Mouse (Mus musculus): ENCODE results near the gene Zbtb9.
A peak's percentile ranks its signal among the peaks of the same experiment; 100 is the strongest.

DNA sequence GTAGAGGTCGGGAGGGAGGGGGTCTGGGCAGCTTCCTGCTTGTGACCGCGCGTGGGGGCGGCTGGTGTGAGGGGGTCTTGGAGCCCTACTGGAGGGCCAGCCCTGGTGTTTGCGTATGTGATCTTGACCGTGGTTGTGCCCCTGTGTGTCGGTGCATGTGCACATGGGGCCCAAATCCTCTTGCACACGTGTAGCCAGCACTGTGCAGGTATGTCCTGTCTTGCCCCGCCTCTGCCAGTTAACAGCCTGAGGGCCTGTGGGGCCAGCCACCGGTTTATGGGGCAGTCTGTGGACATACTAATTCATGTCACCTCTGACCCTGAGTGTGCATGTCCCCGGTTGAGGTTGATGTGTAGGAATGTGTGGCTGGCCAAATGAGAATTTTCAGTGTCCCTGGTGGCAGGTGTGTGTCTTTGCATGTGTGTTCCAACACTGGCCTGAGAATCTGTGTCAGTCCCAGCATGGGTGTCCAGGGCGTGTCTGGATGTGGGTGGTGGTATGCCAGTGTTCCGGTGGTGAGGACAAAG, 23.9 kb upstream of the Zbtb9 start:
- peak; percentile 40 for TF ChIP-seq CTCF (IDR thresholded peaks at IDR 0.05; ENCODE audit: low read depth)
- TF ChIP-seq EP300 (IDR thresholded peaks at IDR 0.05; ENCODE audit: low read depth), result no peak
